Mouse (Mus musculus) heart, embryonic 12.5 days (tissue): ENCODE results near the gene Kif14. TPM values are rescaled to one million over a fixed set of nuclear protein-coding genes. Genes with fewer than 3 reads are reported as not detected.
"Not testable (repeated sequence)": the region's sequence is repeated elsewhere in the genome, so short reads cannot be mapped to it uniquely, and the experiment has no call there.

Source experiments
- ATAC-seq: fragments of 200-750 bp; cut with Nextera tagmentation; 2 replicates; pipeline ENCODE4 v1.8.0; 2017; ENCODE audit warnings: moderate TSS enrichment, moderate library complexity; ENCODE audit not compliant: insufficient number of reproducible peaks, low FRiP score
- H3K27ac ChIP-seq: fragments of 300-500 bp; sonication (generic); 2 replicates; pipeline ENCODE4 v1.5.1; 2016; ENCODE audit warnings: mild to moderate bottlenecking, moderate library complexity; ENCODE audit not compliant: poor library complexity, severe bottlenecking
- H3K27me3 ChIP-seq: fragments of 300-500 bp; sonication (generic); replicated peaks from 2 replicates; pipeline ENCODE4 v1.6.1; 2016; ENCODE audit warnings: mild to moderate bottlenecking, moderate library complexity
- H3K36me3 ChIP-seq: fragments of 300-500 bp; sonication (generic); 2 replicates; pipeline ENCODE4 v1.6.1; 2016; ENCODE audit warnings: mild to moderate bottlenecking, moderate library complexity
- H3K4me1 ChIP-seq: fragments of 300-500 bp; sonication (generic); replicated peaks from 2 replicates; pipeline ENCODE4 v1.6.1; 2016; ENCODE audit warnings: mild to moderate bottlenecking
- H3K4me2 ChIP-seq: fragments of 300-500 bp; sonication (generic); 2 replicates; pipeline ENCODE4 v1.6.1; 2016; ENCODE audit warnings: mild to moderate bottlenecking, moderate library complexity
- H3K4me3 ChIP-seq: fragments of 300-500 bp; sonication (generic); 2 replicates; pipeline ENCODE4 v1.5.1; 2016; ENCODE audit warnings: mild to moderate bottlenecking
- H3K9ac ChIP-seq: fragments of 300-500 bp; sonication (generic); 2 replicates; pipeline ENCODE4 v1.6.1; 2016; ENCODE audit warnings: mild to moderate bottlenecking, moderate library complexity
- H3K9me3 ChIP-seq: fragments of 300-500 bp; sonication (generic); replicated peaks from 2 replicates; pipeline ENCODE4 v1.6.1; 2016; ENCODE audit warnings: mild to moderate bottlenecking, moderate library complexity
- WGBS: fragments of 180-500 bp; shearing (Covaris S2); methylation state at CpG from one replicate; pipeline ENCODE4 v1.1.7; 2016; 5-methylcytosine and 5-hydroxymethylcytosine counted together
- polyA plus RNA-seq: library from polyadenylated mRNA; unstranded; fragments of >200 nt; fragmentation: Nextera tagmentation; extraction: Ambion mirVana; gene quantifications from 2 replicates; pipeline ENCODE4 v1.2.1, GENCODE M21; 2016

Gene Kif14
- polyA plus RNA-seq, 1 experiment from 2014 or later = 6.8 TPM

DNA sequence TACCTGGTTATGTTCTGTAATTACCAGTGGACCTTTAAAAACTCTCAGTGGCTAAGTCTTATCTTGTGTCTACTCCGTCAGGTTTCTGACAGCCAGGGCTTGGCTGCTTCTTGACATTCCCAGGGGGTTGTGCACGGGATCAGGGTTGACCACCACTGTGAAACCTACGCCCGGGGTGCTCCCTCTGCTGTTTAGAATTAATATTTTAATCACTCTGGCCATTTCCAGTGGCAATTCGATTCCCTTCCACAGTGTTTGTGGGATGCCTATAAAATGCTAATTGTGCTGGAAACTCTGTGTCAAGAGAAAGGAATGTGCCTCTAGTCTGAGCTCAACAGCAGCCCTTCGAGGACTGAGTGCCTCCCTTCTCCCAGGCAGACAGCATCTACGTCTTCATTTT lies 89.7 kb downstream of the Kif14 start:
- 23% methylated on average over 7 of the region's 7 CpGs for WGBS
- H3K4me2 ChIP-seq = peak overlapping the region; percentile 31
- no peak overlapping the region for H3K4me3 ChIP-seq
- H3K9ac ChIP-seq = no peak overlapping the region
- no peaks in the 10 kb centered on the region for H3K36me3 ChIP-seq
- no peak overlapping the region for H3K27ac ChIP-seq
- no peaks in the 10 kb centered on the region for H3K9me3 ChIP-seq
- no peak for ATAC-seq
- peaks cover 8% of the 10 kb centered on the region; the same call in 1 of the 2 replicates for H3K4me1 ChIP-seq
- H3K27me3 ChIP-seq = no peaks in the 10 kb centered on the region

DNA sequence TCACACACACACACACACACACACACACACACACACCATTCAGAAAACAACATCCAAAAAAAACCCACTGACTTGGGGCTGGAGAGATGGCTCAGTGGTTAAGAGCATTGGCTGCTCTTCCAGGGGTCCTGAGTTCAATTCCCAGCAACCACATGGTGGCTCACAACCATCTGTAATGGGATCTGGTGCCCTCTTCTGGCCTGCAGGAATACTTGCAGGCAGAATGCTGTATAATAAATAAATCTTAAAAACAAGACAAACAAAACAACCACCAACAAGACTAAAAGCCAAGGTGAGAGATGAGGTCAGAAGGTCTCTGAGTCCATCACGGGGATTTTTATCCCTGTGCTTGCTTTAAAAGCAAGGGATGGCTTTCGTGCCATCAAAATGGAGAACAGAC lies 90.5 kb downstream of the Kif14 start:
- H3K4me3 ChIP-seq, H3K9me3 ChIP-seq, H3K27me3 ChIP-seq, H3K9ac ChIP-seq, H3K4me2 ChIP-seq, H3K27ac ChIP-seq, ATAC-seq, H3K36me3 ChIP-seq: not testable (repeated sequence)
- WGBS = 92% methylated on average over 2 of the region's 2 CpGs
- H3K4me1 ChIP-seq = peaks cover 11% of the 10 kb centered on the region

DNA sequence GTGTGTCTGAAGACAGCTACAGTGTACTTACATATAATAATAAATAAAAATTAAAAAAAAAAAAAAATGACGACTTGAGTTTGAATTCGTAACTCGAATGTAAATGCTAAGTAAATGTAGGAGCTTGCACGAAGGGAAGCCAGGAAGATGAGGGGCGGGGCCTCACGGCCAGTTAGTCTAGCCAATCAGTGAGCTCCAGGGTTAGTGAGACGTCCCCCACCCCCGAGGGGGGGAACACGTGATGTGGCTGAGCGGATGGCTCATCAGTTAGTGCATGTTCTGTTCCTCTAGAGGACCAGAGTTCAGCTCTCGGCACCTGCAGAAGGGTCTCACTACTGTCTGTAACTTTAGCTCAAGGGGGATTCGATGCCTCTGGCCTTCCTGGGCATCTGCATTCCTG lies 91.3 kb downstream of the Kif14 start:
- 88% methylated on average over 12 of the region's 12 CpGs for WGBS
- no peak overlapping the region for H3K9ac ChIP-seq
- H3K36me3 ChIP-seq = no peaks in the 10 kb centered on the region
- H3K4me1 ChIP-seq = peaks cover 19% of the 10 kb centered on the region
- H3K27me3 ChIP-seq = no peaks in the 10 kb centered on the region
- no peaks in the 10 kb centered on the region for H3K9me3 ChIP-seq
- H3K4me3 ChIP-seq = no peak overlapping the region
- H3K27ac ChIP-seq = no peak overlapping the region
- H3K4me2 ChIP-seq = no peak overlapping the region
- ATAC-seq = no peak

DNA sequence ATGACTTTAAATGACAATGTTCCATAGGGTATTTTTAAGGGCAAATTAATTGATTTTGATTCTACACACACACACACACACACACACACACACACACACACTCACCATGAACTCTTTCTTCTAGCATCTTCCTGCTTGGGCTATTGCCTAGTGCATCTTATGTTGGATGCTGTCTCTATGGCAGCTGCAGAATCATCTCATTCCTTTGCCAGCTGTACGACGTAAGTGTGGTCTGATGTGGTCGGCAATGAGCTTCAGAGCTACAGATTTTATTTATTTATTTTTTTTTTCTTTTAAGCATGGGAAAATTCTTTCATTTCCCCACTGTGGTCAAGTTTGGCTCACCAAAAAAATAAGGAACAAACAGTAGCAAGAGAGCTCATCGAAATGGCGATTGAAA lies 92.6 kb downstream of the Kif14 start:
- Histone ChIP-seq H3K9ac (no peak overlapping the region), H3K36me3 (no peaks in the 10 kb centered on the region), H3K4me2 (no peak overlapping the region), H3K9me3 (no peaks in the 10 kb centered on the region), H3K27ac (no peak overlapping the region), H3K4me3 (no peak overlapping the region), H3K27me3 (no peaks in the 10 kb centered on the region), H3K4me1 (peaks cover 32% of the 10 kb centered on the region)
- no peak for ATAC-seq
- 70% methylated on average over 5 of the region's 5 CpGs for WGBS

DNA sequence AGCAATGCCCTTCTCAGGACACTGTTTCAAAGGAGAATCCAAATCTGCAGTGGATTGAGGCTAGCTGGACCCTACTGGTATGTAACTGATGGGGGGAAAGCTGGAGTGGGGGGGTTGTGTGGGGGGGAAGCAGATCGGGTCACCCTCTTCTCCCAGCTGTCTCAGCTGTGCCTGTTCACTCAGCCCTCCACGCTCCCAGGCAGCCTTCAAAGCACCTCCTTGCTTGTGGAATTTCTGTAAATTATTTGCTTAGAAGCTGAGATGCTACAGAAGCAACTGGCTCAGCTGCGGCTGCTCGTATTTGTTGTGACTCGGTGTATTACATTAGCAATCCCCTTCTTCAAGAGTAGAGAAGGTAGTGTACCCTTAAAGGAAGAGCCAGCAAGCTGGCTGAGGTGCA lies 93.1 kb downstream of the Kif14 start:
- Histone ChIP-seq H3K4me2 (no peak overlapping the region), H3K27ac (no peak overlapping the region), H3K9ac (no peak overlapping the region), H3K36me3 (no peaks in the 10 kb centered on the region), H3K27me3 (no peaks in the 10 kb centered on the region), H3K4me3 (no peak overlapping the region), H3K9me3 (no peaks in the 10 kb centered on the region), H3K4me1 (peaks cover 33% of the 10 kb centered on the region)
- no peak for ATAC-seq
- 61% methylated on average over 5 of the region's 5 CpGs for WGBS

DNA sequence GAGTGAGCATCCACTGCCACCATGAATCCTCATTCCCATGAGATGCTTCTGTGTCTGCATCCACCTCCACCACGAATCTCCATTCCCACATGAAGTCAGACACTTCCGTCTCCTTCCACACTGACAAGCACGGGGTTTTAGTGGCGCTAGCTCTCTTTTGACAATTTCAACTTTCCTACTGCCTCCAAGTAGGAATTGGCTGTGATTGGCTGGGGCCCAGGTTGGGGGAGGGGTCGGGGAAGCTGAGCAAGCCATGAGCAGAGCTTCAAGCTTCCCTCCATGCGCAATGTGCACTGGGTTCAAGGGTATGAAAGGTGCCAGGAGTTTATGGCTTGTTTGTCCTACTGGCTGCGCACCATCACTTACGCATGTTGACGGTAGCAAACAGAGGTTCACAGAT lies 93.6 kb downstream of the Kif14 start:
- ATAC-seq = no peak
- Histone ChIP-seq H3K27me3 (no peaks in the 10 kb centered on the region), H3K4me3 (no peak overlapping the region), H3K9ac (no peak overlapping the region), H3K4me2 (no peak overlapping the region), H3K27ac (no peak overlapping the region), H3K36me3 (no peaks in the 10 kb centered on the region), H3K9me3 (no peaks in the 10 kb centered on the region), H3K4me1 (peaks cover 33% of the 10 kb centered on the region)
- WGBS = 80% methylated on average over 9 of the region's 9 CpGs

DNA sequence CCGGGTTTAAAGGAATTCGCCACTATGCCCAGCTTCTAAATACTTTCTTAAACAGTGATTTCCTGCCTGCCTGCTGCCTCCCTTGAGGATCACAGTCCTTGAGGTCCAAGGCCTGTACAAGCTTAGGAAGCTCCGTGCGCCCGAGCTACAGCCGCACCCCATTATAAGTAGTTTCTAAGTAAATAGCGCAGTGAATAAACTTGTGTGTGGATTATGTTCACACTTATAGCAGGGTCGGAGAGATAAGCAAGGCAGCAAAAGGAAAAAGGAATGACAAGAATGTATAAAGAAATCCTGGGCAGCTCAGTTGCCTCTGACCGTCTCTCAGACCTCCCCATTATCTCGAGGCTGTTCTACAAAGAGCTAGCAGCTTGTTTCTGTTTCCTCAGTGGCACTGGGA lies 95.7 kb downstream of the Kif14 start:
- Histone ChIP-seq H3K9ac (no peak overlapping the region), H3K9me3 (no peaks in the 10 kb centered on the region), H3K4me1 (peaks cover 25% of the 10 kb centered on the region), H3K27ac (peak overlapping the region; percentile 68), H3K4me2 (peak overlapping the region; percentile 50), H3K36me3 (no peaks in the 10 kb centered on the region), H3K27me3 (no peaks in the 10 kb centered on the region), H3K4me3 (no peak overlapping the region)
- WGBS = 10% methylated on average over 10 of the region's 10 CpGs
- ATAC-seq = peak; percentile 48; the same call in 1 of the 2 replicates

DNA sequence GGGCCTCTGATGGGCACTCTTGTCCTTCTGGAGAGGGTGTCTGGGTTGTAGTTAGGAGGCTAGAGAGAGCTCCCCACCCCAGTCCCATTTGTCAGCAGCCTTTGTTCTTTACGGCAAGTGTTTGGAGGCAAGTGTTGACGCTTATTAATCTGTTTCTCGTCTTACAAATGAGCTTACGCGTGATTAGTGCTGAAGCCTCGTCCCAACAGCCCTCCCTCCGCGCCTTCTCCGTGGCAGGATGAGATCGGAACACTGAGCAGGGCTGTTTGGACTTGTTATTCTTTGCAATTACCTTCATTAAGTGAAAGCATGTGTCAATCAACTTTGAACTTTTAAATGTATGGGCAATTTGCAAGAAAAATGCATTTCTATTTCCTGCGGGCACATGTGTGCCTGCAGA lies 97.0 kb downstream of the Kif14 start:
- no peak for ATAC-seq
- H3K9me3 ChIP-seq = no peaks in the 10 kb centered on the region
- peak overlapping the region; percentile 33 for H3K4me2 ChIP-seq
- 35% methylated on average over 11 of the region's 11 CpGs for WGBS
- H3K4me1 ChIP-seq = peaks cover 25% of the 10 kb centered on the region
- H3K27ac ChIP-seq = no peak overlapping the region
- no peaks in the 10 kb centered on the region for H3K36me3 ChIP-seq
- H3K27me3 ChIP-seq = no peaks in the 10 kb centered on the region
- H3K4me3 ChIP-seq = no peak overlapping the region
- H3K9ac ChIP-seq = no peak overlapping the region

DNA sequence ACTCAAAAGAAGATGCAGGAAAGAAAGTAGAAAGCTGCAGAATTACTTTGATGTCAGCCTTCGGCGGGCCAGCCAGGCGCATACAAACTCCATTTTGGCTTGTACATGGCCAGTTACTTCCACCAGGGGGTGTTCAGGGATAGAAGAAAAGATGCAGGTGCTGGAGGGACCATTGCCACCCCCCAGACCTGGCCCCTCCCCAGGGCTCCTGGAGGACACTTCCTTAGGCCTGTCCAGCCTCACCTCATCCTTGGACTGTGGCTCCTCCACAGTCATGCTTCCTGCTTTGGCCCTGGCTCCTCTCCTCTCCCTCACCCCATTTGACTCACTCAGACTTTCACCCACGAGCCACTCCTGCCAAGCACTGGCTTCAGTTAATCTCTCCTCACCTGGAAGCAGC lies 98.8 kb downstream of the Kif14 start:
- peaks cover 29% of the 10 kb centered on the region for H3K4me1 ChIP-seq
- no peak overlapping the region for H3K27ac ChIP-seq
- ATAC-seq = no peak
- H3K4me3 ChIP-seq = no peak overlapping the region
- H3K4me2 ChIP-seq = no peak overlapping the region
- H3K36me3 ChIP-seq = no peaks in the 10 kb centered on the region
- 66% methylated on average over 4 of the region's 4 CpGs for WGBS
- H3K9me3 ChIP-seq = no peaks in the 10 kb centered on the region
- H3K27me3 ChIP-seq = no peaks in the 10 kb centered on the region
- no peak overlapping the region for H3K9ac ChIP-seq

DNA sequence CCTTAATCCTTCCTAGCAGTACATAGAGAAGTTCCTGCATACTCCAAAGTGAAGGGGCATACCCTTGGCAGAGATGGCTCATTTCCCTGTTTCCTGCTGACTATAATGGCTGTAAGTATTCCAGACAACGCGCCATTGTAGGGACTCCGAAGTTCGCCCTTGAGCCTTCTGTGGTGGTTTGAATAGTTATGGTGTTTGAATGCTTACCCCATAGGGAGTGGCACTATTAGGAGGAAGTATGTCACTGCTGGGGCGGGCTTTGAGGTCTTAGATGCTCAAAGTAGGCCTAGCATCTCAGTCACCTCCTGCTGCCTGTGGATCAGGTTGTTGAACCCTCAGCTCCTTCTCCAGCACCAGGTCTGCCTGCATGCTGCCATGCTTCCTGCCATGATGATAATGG lies 100.2 kb downstream of the Kif14 start:
- no peak for ATAC-seq
- 92% methylated on average over 5 of the region's 5 CpGs for WGBS
- H3K27me3 ChIP-seq = no peaks in the 10 kb centered on the region

DNA sequence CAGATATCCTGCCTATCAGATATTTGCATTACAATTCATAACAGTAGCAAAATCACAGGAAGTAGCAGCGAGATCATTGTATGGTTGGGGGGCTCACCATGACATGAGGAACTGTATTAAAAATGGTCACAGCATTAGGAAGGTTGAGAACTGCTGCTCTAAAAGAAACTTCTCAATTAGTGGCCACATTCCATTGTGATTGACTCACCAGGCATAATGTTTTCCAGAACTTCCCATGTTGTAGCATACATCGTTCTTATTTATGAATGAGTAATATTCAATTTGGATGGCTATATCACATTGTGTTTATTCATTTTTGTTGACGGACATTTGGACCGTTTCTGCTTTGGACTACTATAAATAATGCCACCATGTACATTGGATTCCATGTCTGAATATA lies 101.5 kb downstream of the Kif14 start:
- Histone ChIP-seq H3K9ac (no peak overlapping the region), H3K4me3 (no peak overlapping the region), H3K27ac (no peak overlapping the region), H3K4me2 (no peak overlapping the region), H3K4me1 (peaks cover 22% of the 10 kb centered on the region), H3K27me3 (no peaks in the 10 kb centered on the region), H3K36me3 (no peaks in the 10 kb centered on the region), H3K9me3 (no peaks in the 10 kb centered on the region)
- ATAC-seq = no peak
- WGBS = 82% methylated on average over 4 of the region's 4 CpGs

More for the DNA sequence above, 100.2 kb downstream of the Kif14 start:
- Histone ChIP-seq H3K4me1 (peaks cover 34% of the 10 kb centered on the region), H3K4me2 (no peak overlapping the region), H3K9me3 (no peaks in the 10 kb centered on the region), H3K4me3 (no peak overlapping the region), H3K36me3 (no peaks in the 10 kb centered on the region), H3K27ac (no peak overlapping the region), H3K9ac (no peak overlapping the region)

DNA sequence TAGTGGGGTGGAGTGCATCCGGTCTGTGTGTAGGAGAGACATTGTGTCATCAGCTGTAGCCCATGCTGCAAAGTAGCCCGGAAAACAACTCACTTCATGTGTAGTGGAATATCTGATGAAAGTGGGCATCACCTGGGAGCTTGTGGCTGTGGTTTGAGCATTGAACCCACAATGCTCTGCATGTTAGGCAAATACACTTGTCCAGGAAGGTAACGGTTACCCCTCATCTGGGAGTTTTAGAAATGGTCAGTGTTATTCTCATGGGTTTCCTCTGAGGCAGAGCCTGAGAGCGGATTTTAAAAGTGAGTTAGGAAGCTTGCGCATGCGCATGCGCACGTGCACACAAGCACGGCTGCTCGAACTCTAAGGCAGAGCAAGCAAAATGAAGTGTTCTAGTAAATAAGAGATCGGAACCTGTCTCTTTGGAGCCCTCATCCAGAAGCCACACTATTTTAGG lies 102.6 kb downstream of the Kif14 start:
- Histone ChIP-seq H3K4me1 (peaks cover 11% of the 10 kb centered on the region), H3K9me3 (no peaks in the 10 kb centered on the region), H3K4me3 (no peak overlapping the region), H3K27ac (no peak overlapping the region), H3K36me3 (no peaks in the 10 kb centered on the region), H3K9ac (no peak overlapping the region), H3K4me2 (no peak overlapping the region), H3K27me3 (no peaks in the 10 kb centered on the region)
- 93% methylated on average over 11 of the region's 11 CpGs for WGBS
- ATAC-seq = no peak
